Mouse (Mus musculus): ENCODE measurements around the gene H3f3b. TPM values are rescaled to one million over a fixed set of nuclear protein-coding genes. Genes with fewer than 3 reads are reported as not detected.

The H3f3b gene
- polyA plus RNA-seq, 1 experiment from 2014 or later, result 2,051 TPM

- H3K27me3 ChIP-seq (ENCODE audit: control insufficient read depth, insufficient read depth, low read depth, low read length), result no peaks in the 10 kb centered on the region
- no peak overlapping the region for H3K4me2 ChIP-seq (ENCODE audit: low read length)
- no peak overlapping the region for H3K27ac ChIP-seq (ENCODE audit: low read length)
- WGBS, result 98% methylated on average over 11 of the region's 11 CpGs
- ATAC-seq, result no peak
- no peaks in the 10 kb centered on the region for H3K4me1 ChIP-seq (ENCODE audit: control insufficient read depth, insufficient read depth, low read length)
- H3K36me3 ChIP-seq (ENCODE audit: control insufficient read depth, insufficient read depth, low read length), result peaks cover 49% of the 10 kb centered on the region
- H3K4me3 ChIP-seq (ENCODE audit: low read depth, low read length), result no peak overlapping the region
- H3K9ac ChIP-seq (ENCODE audit: low read depth, low read length), result no peak overlapping the region
- H3K9me3 ChIP-seq (replicated peaks; ENCODE audit: control insufficient read depth, low read length, poor library complexity, severe bottlenecking), result no peaks in the 10 kb centered on the region
These were observed 28.1 kb upstream of the H3f3b start for GRCm38 (mm10) chr11:116055873-116056272.

GRCm38 (mm10) chr11:116053510-116054229 is 25.9 kb upstream of the H3f3b start:
- Histone ChIP-seq H3K4me3 (ENCODE audit: low read depth, low read length) (no peak overlapping the region), H3K4me1 (ENCODE audit: control insufficient read depth, insufficient read depth, low read length) (no peaks in the 10 kb centered on the region), H3K9ac (ENCODE audit: low read depth, low read length) (no peak overlapping the region), H3K9me3 (replicated peaks; ENCODE audit: control insufficient read depth, low read length, poor library complexity, severe bottlenecking) (no peaks in the 10 kb centered on the region), H3K27ac (ENCODE audit: low read length) (no peak overlapping the region), H3K36me3 (ENCODE audit: control insufficient read depth, insufficient read depth, low read length) (peaks cover 41% of the 10 kb centered on the region), H3K27me3 (ENCODE audit: control insufficient read depth, insufficient read depth, low read depth, low read length) (no peaks in the 10 kb centered on the region), H3K4me2 (ENCODE audit: low read length) (no peak overlapping the region)
- WGBS, result 95% methylated on average over 9 of the region's 9 CpGs
- no peak for ATAC-seq

- peaks cover 36% of the 10 kb centered on the region for H3K36me3 ChIP-seq (ENCODE audit: control insufficient read depth, insufficient read depth, low read length)
- H3K9ac ChIP-seq (ENCODE audit: low read depth, low read length), result no peak overlapping the region
- WGBS, result 77% methylated on average over 4 of the region's 4 CpGs
- H3K4me1 ChIP-seq (ENCODE audit: control insufficient read depth, insufficient read depth, low read length), result no peaks in the 10 kb centered on the region
- H3K4me3 ChIP-seq (ENCODE audit: low read depth, low read length), result no peak overlapping the region
- no peaks in the 10 kb centered on the region for H3K9me3 ChIP-seq (replicated peaks; ENCODE audit: control insufficient read depth, low read length, poor library complexity, severe bottlenecking)
- no peak overlapping the region for H3K4me2 ChIP-seq (ENCODE audit: low read length)
- no peak for ATAC-seq
- H3K27ac ChIP-seq (ENCODE audit: low read length), result no peak overlapping the region
- no peaks in the 10 kb centered on the region for H3K27me3 ChIP-seq (ENCODE audit: control insufficient read depth, insufficient read depth, low read depth, low read length)
These were observed 22.4 kb upstream of the H3f3b start for GRCm38 (mm10) chr11:116050196-116050595.

GRCm38 (mm10) chr11:116049610-116050009 is 21.8 kb upstream of the H3f3b start:
- WGBS, result 81% methylated on average over 2 of the region's 2 CpGs
- no peak overlapping the region for H3K4me2 ChIP-seq (ENCODE audit: low read length)
- no peaks in the 10 kb centered on the region for H3K27me3 ChIP-seq (ENCODE audit: control insufficient read depth, insufficient read depth, low read depth, low read length)
- no peak overlapping the region for H3K4me3 ChIP-seq (ENCODE audit: low read depth, low read length)
- ATAC-seq, result no peak
- H3K36me3 ChIP-seq (ENCODE audit: control insufficient read depth, insufficient read depth, low read length), result peaks cover 30% of the 10 kb centered on the region
- H3K9ac ChIP-seq (ENCODE audit: low read depth, low read length), result no peak overlapping the region
- H3K27ac ChIP-seq (ENCODE audit: low read length), result no peak overlapping the region
- H3K9me3 ChIP-seq (replicated peaks; ENCODE audit: control insufficient read depth, low read length, poor library complexity, severe bottlenecking), result no peaks in the 10 kb centered on the region
- H3K4me1 ChIP-seq (ENCODE audit: control insufficient read depth, insufficient read depth, low read length), result no peaks in the 10 kb centered on the region

- Histone ChIP-seq H3K27ac (ENCODE audit: low read length) (no peak overlapping the region), H3K4me2 (ENCODE audit: low read length) (no peak overlapping the region), H3K9me3 (replicated peaks; ENCODE audit: control insufficient read depth, low read length, poor library complexity, severe bottlenecking) (no peaks in the 10 kb centered on the region), H3K27me3 (ENCODE audit: control insufficient read depth, insufficient read depth, low read depth, low read length) (no peaks in the 10 kb centered on the region), H3K4me1 (ENCODE audit: control insufficient read depth, insufficient read depth, low read length) (no peaks in the 10 kb centered on the region), H3K9ac (ENCODE audit: low read depth, low read length) (no peak overlapping the region), H3K36me3 (ENCODE audit: control insufficient read depth, insufficient read depth, low read length) (peaks cover 11% of the 10 kb centered on the region), H3K4me3 (ENCODE audit: low read depth, low read length) (no peak overlapping the region)
- 98% methylated on average over 6 of the region's 6 CpGs for WGBS
- ATAC-seq, result no peak
These were observed 17.4 kb upstream of the H3f3b start for GRCm38 (mm10) chr11:116045173-116045572.

GRCm38 (mm10) chr11:116043286-116043685 is 15.5 kb upstream of the H3f3b start:
- Histone ChIP-seq H3K4me2 (ENCODE audit: low read length) (no peak overlapping the region), H3K27ac (ENCODE audit: low read length) (no peak overlapping the region), H3K4me1 (ENCODE audit: control insufficient read depth, insufficient read depth, low read length) (no peaks in the 10 kb centered on the region), H3K9me3 (replicated peaks; ENCODE audit: control insufficient read depth, low read length, poor library complexity, severe bottlenecking) (no peaks in the 10 kb centered on the region), H3K27me3 (ENCODE audit: control insufficient read depth, insufficient read depth, low read depth, low read length) (no peaks in the 10 kb centered on the region), H3K9ac (ENCODE audit: low read depth, low read length) (no peak overlapping the region), H3K4me3 (ENCODE audit: low read depth, low read length) (no peak overlapping the region), H3K36me3 (ENCODE audit: control insufficient read depth, insufficient read depth, low read length) (no peaks in the 10 kb centered on the region)
- 100% methylated on average over 1 of the region's 1 CpGs for WGBS
- ATAC-seq, result no peak

GRCm38 (mm10) chr11:116042372-116043138 is 14.8 kb upstream of the H3f3b start:
- no peak for ATAC-seq
- H3K36me3 ChIP-seq (ENCODE audit: control insufficient read depth, insufficient read depth, low read length), result no peaks in the 10 kb centered on the region
- no peaks in the 10 kb centered on the region for H3K9me3 ChIP-seq (replicated peaks; ENCODE audit: control insufficient read depth, low read length, poor library complexity, severe bottlenecking)
- H3K27ac ChIP-seq (ENCODE audit: low read length), result no peak overlapping the region
- WGBS, result 95% methylated on average over 5 of the region's 5 CpGs
- no peaks in the 10 kb centered on the region for H3K4me1 ChIP-seq (ENCODE audit: control insufficient read depth, insufficient read depth, low read length)
- H3K9ac ChIP-seq (ENCODE audit: low read depth, low read length), result no peak overlapping the region
- no peaks in the 10 kb centered on the region for H3K27me3 ChIP-seq (ENCODE audit: control insufficient read depth, insufficient read depth, low read depth, low read length)
- H3K4me2 ChIP-seq (ENCODE audit: low read length), result no peak overlapping the region
- no peak overlapping the region for H3K4me3 ChIP-seq (ENCODE audit: low read depth, low read length)

- whole genome bisulfite sequencing, result 98% methylated on average over 2 of the region's 2 CpGs
- H3K36me3 ChIP-seq (ENCODE audit: control insufficient read depth, insufficient read depth, low read length), result no peaks in the 10 kb centered on the region
- H3K4me2 ChIP-seq (ENCODE audit: low read length), result no peak overlapping the region
- H3K27me3 ChIP-seq (ENCODE audit: control insufficient read depth, insufficient read depth, low read depth, low read length), result no peaks in the 10 kb centered on the region
- no peak overlapping the region for H3K4me3 ChIP-seq (ENCODE audit: low read depth, low read length)
- H3K4me1 ChIP-seq (ENCODE audit: control insufficient read depth, insufficient read depth, low read length), result no peaks in the 10 kb centered on the region
- no peak overlapping the region for H3K27ac ChIP-seq (ENCODE audit: low read length)
- no peak overlapping the region for H3K9ac ChIP-seq (ENCODE audit: low read depth, low read length)
- ATAC-seq, result no peak
- no peaks in the 10 kb centered on the region for H3K9me3 ChIP-seq (replicated peaks; ENCODE audit: control insufficient read depth, low read length, poor library complexity, severe bottlenecking)
These were observed 14.1 kb upstream of the H3f3b start for GRCm38 (mm10) chr11:116041833-116042232.

- Histone ChIP-seq H3K9me3 (replicated peaks; ENCODE audit: control insufficient read depth, low read length, poor library complexity, severe bottlenecking) (no peaks in the 10 kb centered on the region), H3K27ac (ENCODE audit: low read length) (no peak overlapping the region), H3K4me2 (ENCODE audit: low read length) (no peak overlapping the region), H3K4me3 (ENCODE audit: low read depth, low read length) (no peak overlapping the region), H3K36me3 (ENCODE audit: control insufficient read depth, insufficient read depth, low read length) (no peaks in the 10 kb centered on the region), H3K9ac (ENCODE audit: low read depth, low read length) (no peak overlapping the region), H3K27me3 (ENCODE audit: control insufficient read depth, insufficient read depth, low read depth, low read length) (no peaks in the 10 kb centered on the region), H3K4me1 (ENCODE audit: control insufficient read depth, insufficient read depth, low read length) (no peaks in the 10 kb centered on the region)
- ATAC-seq, result no peak
- 89% methylated on average over 6 of the region's 6 CpGs for WGBS
These were observed 12.8 kb upstream of the H3f3b start for GRCm38 (mm10) chr11:116040593-116040992.

Data from midbrain, embryonic 16.5 days (tissue).